Mouse (Mus musculus): ENCODE measurements around the gene Ddx41. TPM values are rescaled to one million over a fixed set of nuclear protein-coding genes. Genes with fewer than 3 reads are reported as not detected.

The Ddx41 gene
- polyA plus RNA-seq, 1 experiment from 2014 or later = 58.8 TPM

DNA sequence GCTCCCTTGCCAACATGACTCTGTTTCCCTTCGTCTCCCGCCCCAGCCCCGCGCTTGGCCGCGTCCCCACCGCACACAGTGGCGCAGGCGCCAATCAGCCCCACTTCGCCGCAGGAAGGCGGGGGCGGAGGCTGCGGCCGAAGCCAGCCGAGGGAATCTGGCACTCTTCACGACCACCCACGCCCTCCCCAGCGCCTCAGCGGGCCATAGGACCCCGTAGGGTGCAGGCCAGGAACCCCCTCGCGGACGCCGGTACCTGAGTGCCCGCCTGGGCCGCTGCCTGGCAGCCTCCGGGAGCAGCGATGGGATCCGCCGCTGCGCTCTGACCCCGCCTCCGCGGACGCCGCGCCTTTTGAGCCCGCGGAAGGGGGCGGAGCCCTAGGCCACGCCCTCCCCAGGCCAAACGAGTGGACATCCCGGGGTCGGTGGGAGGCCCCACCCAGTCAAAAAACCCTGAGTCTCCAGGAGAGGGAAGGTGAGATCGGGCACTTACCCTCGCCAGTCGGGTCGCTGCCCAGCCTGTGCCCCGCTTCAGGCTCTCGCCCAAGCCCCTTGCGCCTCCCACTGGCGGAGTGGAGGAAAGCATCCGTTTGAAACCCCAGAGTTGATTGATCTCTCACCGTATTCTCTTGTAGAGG lies 23.2 kb downstream of the Ddx41 start, which contains the start of gene Pdlim7:
Gene Pdlim7, minus strand, starts transcription at position 566 of the 638 bp plus-strand sequence.
- Histone ChIP-seq H3K27me3 (no peaks in the 10 kb centered on the region), H3K9me3 (no peaks in the 10 kb centered on the region), H3K36me3 (no peaks in the 10 kb centered on the region), H3K27ac (replicated peaks) (peak within 1 kb of the TSS; percentile 91), H3K4me1 (replicated peaks) (peaks cover 30% of the 10 kb centered on the region), H3K9ac (peak within 1 kb of the TSS; percentile 90), H3K4me2 (peak within 1 kb of the TSS; percentile 79), H3K4me3 (peak within 1 kb of the TSS; percentile 85)
- peak; percentile 80 for ATAC-seq (ENCODE audit: low FRiP score, low read depth)
- under 1% methylated on average over 53 of the region's 55 CpGs for WGBS

DNA sequence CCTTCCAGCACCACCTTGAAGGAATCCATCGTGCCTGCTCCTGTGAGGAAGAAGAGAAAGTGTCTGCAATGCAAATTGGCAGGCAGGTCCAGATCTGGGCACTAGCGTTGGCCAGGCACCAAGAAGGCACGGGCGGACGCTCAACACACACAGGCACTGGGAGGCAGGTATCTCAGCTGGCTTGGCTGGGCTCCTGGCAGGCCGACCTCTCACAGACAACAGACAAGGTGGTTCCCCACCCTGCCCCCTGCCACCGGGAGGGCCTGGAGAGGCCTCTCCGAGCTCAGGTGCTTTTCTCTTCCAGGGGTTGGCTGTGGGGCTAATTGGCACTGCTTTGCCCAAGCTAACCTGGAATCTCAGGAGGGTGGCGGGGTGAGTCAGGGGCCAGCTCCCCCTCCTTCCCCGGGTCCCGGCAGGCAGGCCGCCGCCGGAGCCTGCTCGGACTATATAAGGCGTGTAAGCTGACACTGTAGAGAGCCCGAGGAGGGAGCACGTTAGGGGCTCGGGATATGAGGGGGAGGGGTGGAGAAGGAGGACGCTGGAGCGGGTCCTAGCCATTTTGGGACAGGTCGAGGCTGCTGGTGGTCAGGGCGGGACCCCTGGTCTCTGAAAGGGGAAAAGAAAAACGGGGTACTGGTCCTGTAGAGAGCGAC lies 24.0 kb downstream of the Ddx41 start:
- H3K27ac ChIP-seq (replicated peaks) = peak overlapping the region; percentile 91
- H3K4me2 ChIP-seq = peak overlapping the region; percentile 79
- peak overlapping the region; percentile 90 for H3K9ac ChIP-seq
- no peaks in the 10 kb centered on the region for H3K9me3 ChIP-seq
- H3K4me1 ChIP-seq (replicated peaks) = peaks cover 30% of the 10 kb centered on the region
- H3K36me3 ChIP-seq = peaks cover 2% of the 10 kb centered on the region; the same call in 1 of the 2 replicates
- peak overlapping the region; percentile 85 for H3K4me3 ChIP-seq
- ATAC-seq (ENCODE audit: low FRiP score, low read depth) = peak; percentile 58
- WGBS = 1% methylated on average over 25 of the region's 25 CpGs
- H3K27me3 ChIP-seq = no peaks in the 10 kb centered on the region

DNA sequence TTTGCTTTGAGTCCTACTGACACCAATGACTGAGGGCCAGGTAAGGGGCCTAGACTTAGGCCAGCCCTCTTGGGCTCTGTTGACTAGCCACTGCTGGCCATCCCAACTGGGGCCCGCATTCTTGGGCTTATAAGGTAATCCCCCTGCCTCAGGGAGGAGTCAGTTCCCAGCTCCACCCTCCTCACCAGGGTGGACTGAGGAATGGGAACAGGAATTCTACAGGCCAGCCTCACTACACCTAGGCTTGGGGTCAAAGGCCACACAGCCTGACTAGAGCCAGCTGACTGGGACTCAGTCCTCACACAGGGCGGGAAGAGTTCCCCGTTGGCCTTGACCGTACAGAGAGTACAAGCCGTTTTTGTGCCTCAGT lies 25.0 kb downstream of the Ddx41 start:
- Histone ChIP-seq H3K9me3 (no peaks in the 10 kb centered on the region), H3K4me1 (replicated peaks) (peaks cover 30% of the 10 kb centered on the region), H3K4me3 (peak overlapping the region; percentile 85; the same call in 1 of the 2 replicates), H3K4me2 (peak overlapping the region; percentile 79), H3K9ac (no peak overlapping the region), H3K36me3 (peaks cover 10% of the 10 kb centered on the region), H3K27ac (replicated peaks) (peak overlapping the region; percentile 47; the same call in 1 of the 2 replicates), H3K27me3 (no peaks in the 10 kb centered on the region)
- WGBS = 49% methylated on average over 5 of the region's 5 CpGs
- no peak for ATAC-seq (ENCODE audit: low FRiP score, low read depth)

DNA sequence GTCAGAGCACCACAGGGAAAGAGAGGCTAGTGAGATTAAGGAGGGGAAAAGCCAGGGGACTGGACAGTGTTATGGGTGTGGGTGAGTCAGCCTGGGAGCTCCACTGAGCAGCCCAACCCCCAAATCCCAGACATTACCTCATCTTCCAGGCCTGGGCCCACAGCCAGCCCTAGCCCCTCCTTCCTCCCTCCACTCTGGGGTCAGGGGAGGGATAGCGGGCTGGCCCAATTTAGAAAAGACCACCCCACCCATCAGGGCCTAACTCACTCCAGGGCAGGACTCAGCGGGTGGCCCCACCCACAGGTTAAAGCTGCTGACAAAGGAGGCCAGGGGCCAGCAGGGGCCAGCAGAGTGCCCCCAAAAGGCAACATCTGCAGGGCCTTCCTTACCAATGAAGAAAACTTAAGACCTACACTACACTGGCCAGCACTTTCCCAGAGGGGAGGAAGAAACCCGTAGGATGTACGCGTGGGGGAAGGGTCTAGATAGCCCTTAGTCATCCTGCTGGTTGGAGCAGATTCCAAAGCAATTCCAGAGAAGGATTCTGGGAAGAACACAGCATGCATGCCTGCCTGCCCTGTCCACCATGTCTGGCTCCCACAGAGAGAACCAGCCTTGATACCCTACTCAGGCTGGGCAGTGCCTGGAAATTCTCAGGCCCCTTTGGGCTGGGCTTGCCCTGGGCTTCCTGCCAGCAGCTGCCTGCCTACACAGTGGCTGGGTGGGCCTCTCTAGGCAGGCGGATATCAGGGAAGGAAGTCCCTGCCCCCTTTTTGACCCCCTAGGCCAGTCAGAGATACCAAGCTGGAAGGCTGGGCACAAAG lies 25.6 kb downstream of the Ddx41 start:
- Histone ChIP-seq H3K4me1 (replicated peaks) (peaks cover 30% of the 10 kb centered on the region), H3K9me3 (no peaks in the 10 kb centered on the region), H3K4me2 (peak overlapping the region; percentile 79), H3K27ac (replicated peaks) (peak overlapping the region; percentile 47; the same call in 1 of the 2 replicates), H3K4me3 (no peak overlapping the region), H3K36me3 (peaks cover 16% of the 10 kb centered on the region), H3K9ac (no peak overlapping the region), H3K27me3 (no peaks in the 10 kb centered on the region)
- WGBS = 16% methylated on average over 6 of the region's 6 CpGs
- peak; percentile 24 for ATAC-seq (ENCODE audit: low FRiP score, low read depth)

DNA sequence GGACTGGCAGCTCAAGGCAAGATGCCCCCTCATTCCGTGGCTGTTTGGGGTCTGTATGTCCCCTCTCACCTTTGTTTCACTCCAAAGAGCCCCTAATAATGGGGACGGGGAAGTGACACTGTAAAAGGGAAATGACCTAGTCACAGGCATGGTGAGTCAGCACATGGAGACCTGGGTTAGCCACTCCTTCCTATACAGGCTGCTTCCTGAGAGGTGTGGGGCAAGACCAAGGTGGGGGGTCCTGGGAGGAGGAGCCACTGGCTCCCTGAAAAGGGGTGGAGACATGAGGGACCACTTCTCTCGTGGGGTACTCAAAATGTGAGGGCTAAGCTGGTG lies 26.2 kb downstream of the Ddx41 start:
- Histone ChIP-seq H3K4me1 (replicated peaks) (peaks cover 30% of the 10 kb centered on the region), H3K27me3 (no peaks in the 10 kb centered on the region), H3K9ac (no peak overlapping the region), H3K27ac (replicated peaks) (peak overlapping the region; percentile 47; the same call in 1 of the 2 replicates), H3K9me3 (no peaks in the 10 kb centered on the region), H3K36me3 (peaks cover 22% of the 10 kb centered on the region), H3K4me3 (no peak overlapping the region), H3K4me2 (no peak overlapping the region; the same call in 1 of the 2 replicates)
- WGBS = 38% methylated on average over 3 of the region's 3 CpGs
- ATAC-seq (ENCODE audit: low FRiP score, low read depth) = no peak

DNA sequence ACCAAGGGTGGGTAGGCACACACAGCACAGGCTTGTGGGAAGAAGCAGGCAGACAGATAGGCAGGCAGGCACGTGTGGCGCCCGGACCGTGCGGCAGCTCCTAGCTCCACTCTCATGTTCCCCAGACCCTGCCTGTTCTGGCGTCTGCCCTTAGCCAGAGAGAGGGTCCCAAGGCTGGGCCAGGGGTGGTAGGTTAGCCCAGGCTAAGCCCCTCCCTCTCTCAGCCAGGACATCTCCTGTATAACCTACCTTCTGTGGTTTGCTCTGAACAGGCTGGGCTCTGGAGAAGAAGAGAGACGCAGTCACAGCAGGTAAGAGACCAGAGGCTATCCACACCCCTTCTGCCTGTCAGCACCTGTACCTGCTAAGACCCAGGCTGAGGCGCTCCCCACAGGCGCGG lies 27.9 kb downstream of the Ddx41 start:
- 89% methylated on average over 10 of the region's 10 CpGs for WGBS
- Histone ChIP-seq H3K4me3 (no peak overlapping the region), H3K27me3 (no peaks in the 10 kb centered on the region), H3K4me1 (replicated peaks) (peaks cover 25% of the 10 kb centered on the region), H3K27ac (replicated peaks) (no peak overlapping the region), H3K4me2 (no peak overlapping the region), H3K36me3 (peaks cover 39% of the 10 kb centered on the region), H3K9me3 (no peaks in the 10 kb centered on the region), H3K9ac (no peak overlapping the region)
- ATAC-seq (ENCODE audit: low FRiP score, low read depth) = no peak

DNA sequence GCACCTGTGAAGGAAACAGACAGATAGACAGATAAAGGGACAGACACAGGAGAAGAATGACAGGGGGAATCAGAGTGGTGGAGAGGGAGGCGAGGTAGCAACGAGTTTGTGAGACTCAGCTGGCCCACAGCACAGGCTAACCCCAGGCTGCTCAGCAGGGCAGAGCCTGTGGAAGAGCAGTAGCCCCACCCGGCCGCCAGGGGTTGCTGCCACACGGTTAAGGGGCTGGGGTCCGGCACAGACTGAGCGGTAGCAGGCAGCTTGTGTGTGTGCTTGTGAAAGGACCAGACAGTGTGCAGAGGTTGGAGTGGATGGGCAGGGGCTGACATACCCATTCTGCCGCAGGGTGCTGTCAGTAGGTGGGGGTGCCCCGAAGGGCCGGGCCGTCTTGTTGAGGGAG lies 28.6 kb downstream of the Ddx41 start:
- no peaks in the 10 kb centered on the region for H3K9me3 ChIP-seq
- WGBS = 64% methylated on average over 11 of the region's 11 CpGs
- H3K27me3 ChIP-seq = no peaks in the 10 kb centered on the region
- peaks cover 25% of the 10 kb centered on the region for H3K4me1 ChIP-seq (replicated peaks)
- no peak for ATAC-seq (ENCODE audit: low FRiP score, low read depth)
- no peak overlapping the region for H3K9ac ChIP-seq
- H3K27ac ChIP-seq (replicated peaks) = no peak overlapping the region
- H3K4me3 ChIP-seq = no peak overlapping the region
- no peak overlapping the region for H3K4me2 ChIP-seq
- peaks cover 46% of the 10 kb centered on the region for H3K36me3 ChIP-seq

DNA sequence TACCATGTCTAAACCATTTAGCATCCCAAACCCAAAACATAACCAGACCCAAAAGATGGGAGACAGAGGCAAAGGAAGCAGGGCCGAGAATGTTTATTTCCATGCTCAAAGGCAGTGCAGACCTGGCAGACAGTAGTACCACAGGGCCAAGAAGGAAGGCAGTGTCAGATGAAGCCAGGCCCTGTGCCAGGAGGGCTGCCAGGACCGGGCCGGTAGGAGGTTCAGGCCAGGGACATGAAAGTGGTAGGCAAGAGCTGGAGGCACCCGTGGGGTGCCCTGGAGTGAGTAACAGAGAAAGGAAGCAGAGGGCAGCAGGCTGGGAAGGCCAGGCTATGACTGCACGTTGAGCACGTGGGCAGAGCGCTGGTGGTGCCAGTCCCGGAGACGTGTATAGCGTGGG lies 29.8 kb downstream of the Ddx41 start:
- no peak overlapping the region for H3K9ac ChIP-seq
- no peak overlapping the region for H3K4me3 ChIP-seq
- 84% methylated on average over 10 of the region's 10 CpGs for WGBS
- no peak for ATAC-seq (ENCODE audit: low FRiP score, low read depth)
- H3K4me1 ChIP-seq (replicated peaks) = peaks cover 14% of the 10 kb centered on the region
- H3K27me3 ChIP-seq = no peaks in the 10 kb centered on the region
- no peaks in the 10 kb centered on the region for H3K9me3 ChIP-seq
- no peak overlapping the region for H3K27ac ChIP-seq (replicated peaks)
- no peak overlapping the region for H3K4me2 ChIP-seq
- peaks cover 53% of the 10 kb centered on the region for H3K36me3 ChIP-seq

DNA sequence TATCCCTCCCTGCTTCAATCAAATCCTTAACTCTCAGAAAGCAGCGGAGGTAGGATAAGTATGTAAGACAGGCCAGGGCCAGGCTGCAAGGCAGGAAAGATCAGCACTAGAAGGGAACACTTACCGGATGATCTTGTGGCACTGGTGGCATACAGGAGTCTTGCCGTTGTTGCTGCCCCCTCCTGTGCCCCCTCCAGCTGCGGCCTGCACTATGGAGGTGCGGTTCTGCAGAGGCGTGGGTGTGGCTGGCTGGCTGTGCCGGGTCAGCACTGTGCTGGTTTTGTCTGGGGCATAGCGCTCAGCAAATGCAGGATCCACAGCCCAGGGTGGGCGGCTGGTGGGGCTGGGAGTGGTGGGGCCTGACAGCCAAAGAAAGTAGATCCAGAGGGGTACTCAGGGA lies 30.6 kb downstream of the Ddx41 start:
- Histone ChIP-seq H3K4me2 (no peak overlapping the region), H3K9me3 (no peaks in the 10 kb centered on the region), H3K27me3 (no peaks in the 10 kb centered on the region), H3K27ac (replicated peaks) (no peak overlapping the region), H3K36me3 (peaks cover 53% of the 10 kb centered on the region), H3K4me1 (replicated peaks) (peaks cover 6% of the 10 kb centered on the region), H3K9ac (no peak overlapping the region), H3K4me3 (no peak overlapping the region)
- no peak for ATAC-seq (ENCODE audit: low FRiP score, low read depth)
- WGBS = 93% methylated on average over 9 of the region's 9 CpGs

DNA sequence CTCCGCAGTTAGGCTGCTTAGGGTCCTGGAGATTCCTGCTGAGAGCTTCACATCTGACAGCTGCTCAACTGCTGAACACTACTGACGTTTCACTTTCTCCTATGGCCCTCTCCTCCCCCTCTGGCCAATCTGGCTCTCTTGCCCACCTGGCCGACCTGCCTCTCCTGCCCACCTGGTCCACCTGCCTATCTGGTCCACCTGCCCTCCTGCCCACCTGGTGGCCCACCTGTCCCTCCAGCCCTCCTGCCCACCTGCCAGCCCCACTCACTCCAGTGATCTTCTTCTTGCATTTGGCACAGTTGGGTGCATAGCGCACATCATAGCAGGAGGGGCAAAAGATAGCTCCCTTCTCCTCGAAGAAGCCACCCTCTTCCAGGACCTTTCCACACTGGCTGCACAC lies 32.1 kb downstream of the Ddx41 start:
- Histone ChIP-seq H3K36me3 (peaks cover 53% of the 10 kb centered on the region), H3K27ac (replicated peaks) (no peak overlapping the region), H3K4me2 (no peak overlapping the region), H3K4me1 (replicated peaks) (no peaks in the 10 kb centered on the region), H3K9ac (no peak overlapping the region), H3K9me3 (no peaks in the 10 kb centered on the region), H3K4me3 (no peak overlapping the region), H3K27me3 (no peaks in the 10 kb centered on the region)
- no peak for ATAC-seq (ENCODE audit: low FRiP score, low read depth)
- WGBS = 75% methylated on average over 5 of the region's 5 CpGs

DNA sequence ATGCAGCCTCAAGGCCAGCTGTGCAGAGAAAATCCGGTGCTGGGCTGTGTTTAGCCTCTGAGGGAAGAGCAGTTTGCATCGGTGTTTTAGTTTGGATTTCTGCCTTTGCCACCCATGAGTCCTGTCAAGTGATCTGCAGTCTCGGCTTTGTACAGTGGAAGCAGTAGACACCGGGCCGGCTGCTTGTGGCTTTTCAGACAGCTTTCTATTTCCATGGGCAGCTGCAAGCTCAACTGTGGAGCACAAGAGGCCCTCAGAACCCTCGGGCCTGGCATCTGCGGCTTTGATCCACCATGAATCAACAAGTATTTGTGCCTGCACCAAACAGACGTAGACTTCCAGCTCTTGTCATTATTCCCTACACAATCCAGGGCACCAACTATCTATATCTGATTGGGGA lies 34.1 kb downstream of the Ddx41 start:
- H3K36me3 ChIP-seq = peaks cover 55% of the 10 kb centered on the region
- no peak overlapping the region for H3K4me3 ChIP-seq
- no peak overlapping the region for H3K9ac ChIP-seq
- no peaks in the 10 kb centered on the region for H3K27me3 ChIP-seq
- H3K4me2 ChIP-seq = no peak overlapping the region
- no peak overlapping the region for H3K27ac ChIP-seq (replicated peaks)
- WGBS = 86% methylated on average over 8 of the region's 8 CpGs
- no peak for ATAC-seq (ENCODE audit: low FRiP score, low read depth)
- H3K4me1 ChIP-seq (replicated peaks) = no peaks in the 10 kb centered on the region
- no peaks in the 10 kb centered on the region for H3K9me3 ChIP-seq

DNA sequence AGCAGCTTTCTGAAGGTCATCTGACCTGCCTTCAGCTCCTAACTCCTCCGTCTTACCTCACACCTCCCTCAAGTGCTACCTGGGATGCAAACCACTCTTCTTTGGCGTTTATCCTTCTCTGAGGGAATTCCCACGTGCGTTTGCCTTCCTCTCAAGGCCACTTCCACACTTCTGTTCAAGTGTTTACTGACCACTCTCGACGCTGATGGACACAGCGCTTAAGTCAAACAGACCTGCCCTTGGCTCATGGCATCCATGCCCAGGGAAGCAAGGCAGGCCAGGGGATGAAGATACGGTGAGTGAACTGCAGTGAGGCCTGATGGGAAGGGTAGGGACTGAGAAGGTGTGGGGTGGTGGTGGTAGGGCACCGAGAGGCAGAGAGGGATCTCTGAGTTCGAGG lies 35.9 kb downstream of the Ddx41 start:
- no peak for ATAC-seq (ENCODE audit: low FRiP score, low read depth)
- H3K4me3 ChIP-seq = no peak overlapping the region
- peaks cover 13% of the 10 kb centered on the region for H3K4me1 ChIP-seq (replicated peaks)
- H3K9ac ChIP-seq = no peak overlapping the region
- H3K4me2 ChIP-seq = no peak overlapping the region
- no peak overlapping the region for H3K27ac ChIP-seq (replicated peaks)
- no peaks in the 10 kb centered on the region for H3K27me3 ChIP-seq
- 83% methylated on average over 10 of the region's 10 CpGs for WGBS
- peaks cover 39% of the 10 kb centered on the region for H3K36me3 ChIP-seq
- no peaks in the 10 kb centered on the region for H3K9me3 ChIP-seq

Data from hindbrain, embryonic 15.5 days (tissue).